Mouse (Mus musculus) heart, postnatal 0 days (tissue): Measurements from ENCODE around the gene Patj.

Source experiments
- CTCF ChIP-seq: IDR thresholded peaks from 2 replicates; pipeline ENCODE4 v1.5.1; 2016; ENCODE audit warnings: antibody characterized with exemption, control low read depth, low read depth
- EP300 ChIP-seq: IDR thresholded peaks from 2 replicates; pipeline ENCODE4 v1.6.1; 2016; ENCODE audit warnings: antibody characterized with exemption, low read depth

- TF ChIP-seq EP300 = no peak
- TF ChIP-seq CTCF = no peak
Observed at GRCm38 (mm10) chr4:98688520-98688919, 292.9 kb downstream of the Patj start.
